8 mouse cellular contexts compared by ENCODE assay signal in the genomic region with DNA sequence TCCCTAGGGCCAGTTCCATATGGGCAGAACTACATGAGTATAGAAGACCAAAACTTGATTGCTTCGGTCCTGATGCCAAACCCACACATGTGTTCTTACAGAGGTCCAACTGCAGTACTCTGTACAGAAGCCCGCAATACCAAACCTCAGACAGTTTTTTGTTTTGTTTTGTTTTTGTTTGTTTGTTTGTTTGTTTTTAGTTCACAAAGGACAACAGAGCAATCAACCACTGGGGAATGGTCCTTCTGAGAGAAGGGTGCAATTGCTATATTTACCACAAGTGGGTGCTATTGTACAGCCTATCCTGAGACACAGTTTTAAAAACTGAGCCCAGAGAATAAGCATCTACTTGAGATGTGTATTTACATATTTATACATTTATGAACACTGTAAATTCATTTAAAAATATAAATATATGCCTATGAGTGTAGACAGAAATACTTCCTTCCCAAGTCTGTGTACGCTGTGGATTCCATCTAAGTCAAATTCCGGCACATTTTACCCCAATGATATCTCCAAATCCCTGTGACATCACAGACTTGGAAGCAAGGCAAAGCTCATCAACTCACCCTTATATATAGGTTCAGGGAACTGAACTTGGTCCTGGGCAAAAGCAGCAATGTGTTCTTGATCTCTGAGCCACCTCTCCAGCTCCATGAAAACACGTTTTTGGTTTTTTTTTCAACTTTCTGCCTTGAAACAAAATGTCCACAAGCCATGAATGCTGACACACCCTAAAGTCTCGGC.
DNase-seq lines count a peak whose midpoint lies in the region; ATAC-seq and TF ChIP-seq lines count a peak whose summit lies in the region.

No protein-coding gene starts in this region.

- H3K79me2 ChIP-seq in heart, adult 2 months (replicated peaks; ENCODE audit: control insufficient read depth, insufficient read depth, low read length) = no peaks in the 10 kb centered on the region

- TF ChIP-seq EP300 in heart, adult 2 months (IDR thresholded peaks at IDR 0.05; ENCODE audit: insufficient read depth, low read depth, low read length) = no peak

- H3K9me3 ChIP-seq in heart, embryonic 12.5 days (replicated peaks) = no peaks in the 10 kb centered on the region
- no peaks in the 10 kb centered on the region for H3K9me3 ChIP-seq in neural tube, embryonic 11.5 days (ENCODE audit: control insufficient read depth, low read length)
- no peaks in the 10 kb centered on the region for H3K9me3 ChIP-seq in neural tube, embryonic 15.5 days (replicated peaks)
- H3K9me3 ChIP-seq in forebrain, embryonic 14.5 days (replicated peaks; ENCODE audit: control insufficient read depth, low read length) = no peaks in the 10 kb centered on the region
- H3K9me3 ChIP-seq in neural tube, embryonic 14.5 days (ENCODE audit: control insufficient read depth, low read length) = no peaks in the 10 kb centered on the region
- no peaks in the 10 kb centered on the region for H3K9me3 ChIP-seq in kidney, embryonic 16.5 days (ENCODE audit: low read length)

- H3K4me3 ChIP-seq in heart, adult 2 months = no peak overlapping the region
- H3K4me3 ChIP-seq in heart, embryonic 12.5 days = no peak overlapping the region
- H3K4me3 ChIP-seq in neural tube, embryonic 11.5 days (ENCODE audit: low read depth, low read length) = no peak overlapping the region
- H3K4me3 ChIP-seq in neural tube, embryonic 15.5 days (replicated peaks) = no peak overlapping the region
- no peak overlapping the region for H3K4me3 ChIP-seq in forebrain, embryonic 14.5 days (ENCODE audit: low read depth, low read length)
- H3K4me3 ChIP-seq in neural tube, embryonic 14.5 days (ENCODE audit: low read depth, low read length) = no peak overlapping the region
- no peak overlapping the region for H3K4me3 ChIP-seq in kidney, embryonic 16.5 days (ENCODE audit: low read length)

- no peaks in the 10 kb centered on the region for H3K36me3 ChIP-seq in heart, adult 2 months (ENCODE audit: control insufficient read depth, insufficient read depth, low read length)
- H3K36me3 ChIP-seq in heart, embryonic 12.5 days = no peaks in the 10 kb centered on the region
- no peaks in the 10 kb centered on the region for H3K36me3 ChIP-seq in neural tube, embryonic 11.5 days (ENCODE audit: control insufficient read depth, insufficient read depth, low read length)
- H3K36me3 ChIP-seq in neural tube, embryonic 15.5 days = no peaks in the 10 kb centered on the region
- H3K36me3 ChIP-seq in forebrain, embryonic 14.5 days (ENCODE audit: control insufficient read depth, insufficient read depth, low read length) = no peaks in the 10 kb centered on the region
- no peaks in the 10 kb centered on the region for H3K36me3 ChIP-seq in neural tube, embryonic 14.5 days (ENCODE audit: control insufficient read depth, insufficient read depth, low read length)
- no peaks in the 10 kb centered on the region for H3K36me3 ChIP-seq in kidney, embryonic 16.5 days (ENCODE audit: insufficient read depth, low read length)

- no peak for ATAC-seq in heart, embryonic 12.5 days (ENCODE audit: insufficient number of reproducible peaks, low FRiP score)
- no peak for ATAC-seq in neural tube, embryonic 11.5 days (ENCODE audit: insufficient read depth, low FRiP score, low TSS enrichment)
- ATAC-seq in neural tube, embryonic 15.5 days (ENCODE audit: low FRiP score) = no peak
- peak; percentile 68 for ATAC-seq in forebrain, embryonic 14.5 days
- peak; percentile 68 for ATAC-seq in neural tube, embryonic 14.5 days (ENCODE audit: low read depth)
- no peak for ATAC-seq in kidney, embryonic 16.5 days (ENCODE audit: low FRiP score, low TSS enrichment)

- intact Hi-C loops in heart, adult 2 months (cut with DNase I) = loop anchor here (2.0 to 5.0 kb wide), 2 partner anchors 394 to 748 kb away; no protein-coding TSS in a partner anchor

- no peak for TF ChIP-seq POLR2A in heart, adult 2 months (IDR thresholded peaks at IDR 0.05; ENCODE audit: insufficient read depth, low read depth, low read length)

- H3K4me1 ChIP-seq in heart, adult 2 months (ENCODE audit: control insufficient read depth, insufficient read depth, low read length) = no peaks in the 10 kb centered on the region
- H3K4me1 ChIP-seq in heart, embryonic 12.5 days (replicated peaks) = no peaks in the 10 kb centered on the region
- no peaks in the 10 kb centered on the region for H3K4me1 ChIP-seq in neural tube, embryonic 11.5 days (ENCODE audit: control insufficient read depth, insufficient read depth, low read length)
- H3K4me1 ChIP-seq in neural tube, embryonic 15.5 days = no peaks in the 10 kb centered on the region
- H3K4me1 ChIP-seq in forebrain, embryonic 14.5 days (ENCODE audit: control insufficient read depth, insufficient read depth, low read length) = no peaks in the 10 kb centered on the region
- H3K4me1 ChIP-seq in neural tube, embryonic 14.5 days (ENCODE audit: control insufficient read depth, insufficient read depth, low read length) = no peaks in the 10 kb centered on the region
- H3K4me1 ChIP-seq in kidney, embryonic 16.5 days (ENCODE audit: insufficient read depth, low read length) = no peaks in the 10 kb centered on the region

- H3K4me2 ChIP-seq in heart, embryonic 12.5 days = no peak overlapping the region
- no peak overlapping the region for H3K4me2 ChIP-seq in neural tube, embryonic 11.5 days (ENCODE audit: low read depth)
- H3K4me2 ChIP-seq in neural tube, embryonic 15.5 days = no peak overlapping the region
- H3K4me2 ChIP-seq in forebrain, embryonic 14.5 days (ENCODE audit: low read length) = no peak overlapping the region
- no peak overlapping the region for H3K4me2 ChIP-seq in neural tube, embryonic 14.5 days (ENCODE audit: low read depth, low read length)
- no peak overlapping the region for H3K4me2 ChIP-seq in kidney, embryonic 16.5 days (replicated peaks; ENCODE audit: low read depth, low read length)

- TF ChIP-seq CTCF in heart, adult 2 months (IDR thresholded peaks at IDR 0.05) = peak; percentile 73

- no peaks in the 10 kb centered on the region for H3K27me3 ChIP-seq in heart, adult 2 months (ENCODE audit: control insufficient read depth, insufficient read depth, low read length)
- no peaks in the 10 kb centered on the region for H3K27me3 ChIP-seq in heart, embryonic 12.5 days (replicated peaks)
- no peaks in the 10 kb centered on the region for H3K27me3 ChIP-seq in neural tube, embryonic 11.5 days (ENCODE audit: control insufficient read depth, insufficient read depth, low read length)
- H3K27me3 ChIP-seq in neural tube, embryonic 15.5 days (replicated peaks) = no peaks in the 10 kb centered on the region
- no peaks in the 10 kb centered on the region for H3K27me3 ChIP-seq in forebrain, embryonic 14.5 days (replicated peaks; ENCODE audit: control insufficient read depth, insufficient read depth, low read length)
- H3K27me3 ChIP-seq in neural tube, embryonic 14.5 days (ENCODE audit: control insufficient read depth, insufficient read depth, low read length) = no peaks in the 10 kb centered on the region
- H3K27me3 ChIP-seq in kidney, embryonic 16.5 days (ENCODE audit: insufficient read depth, low read length) = no peaks in the 10 kb centered on the region

- WGBS in heart, adult 2 months = 50% methylated on average over 6 of the region's 6 CpGs
- 60% methylated on average over 6 of the region's 6 CpGs for WGBS in heart, embryonic 12.5 days
- WGBS in neural tube, embryonic 11.5 days = 69% methylated on average over 6 of the region's 6 CpGs
- 72% methylated on average over 6 of the region's 6 CpGs for WGBS in neural tube, embryonic 15.5 days
- WGBS in forebrain, embryonic 14.5 days = 68% methylated on average over 6 of the region's 6 CpGs
- WGBS in neural tube, embryonic 14.5 days = 66% methylated on average over 6 of the region's 6 CpGs
- 63% methylated on average over 6 of the region's 6 CpGs for WGBS in kidney, embryonic 16.5 days

- H3K9ac ChIP-seq in heart, adult 2 months (ENCODE audit: low read depth, low read length) = no peak overlapping the region
- H3K9ac ChIP-seq in heart, embryonic 12.5 days = no peak overlapping the region
- H3K9ac ChIP-seq in neural tube, embryonic 11.5 days (ENCODE audit: low read length) = no peak overlapping the region
- no peak overlapping the region for H3K9ac ChIP-seq in neural tube, embryonic 15.5 days (replicated peaks)
- H3K9ac ChIP-seq in forebrain, embryonic 14.5 days (ENCODE audit: low read length) = no peak overlapping the region
- H3K9ac ChIP-seq in neural tube, embryonic 14.5 days (replicated peaks; ENCODE audit: low read depth, low read length) = no peak overlapping the region
- no peak overlapping the region for H3K9ac ChIP-seq in kidney, embryonic 16.5 days (replicated peaks; ENCODE audit: low read length)

- no peak for DNase-seq in heart, adult 2 months
- DNase-seq in neural tube, embryonic 11.5 days (ENCODE audit: low spot score) = peak; percentile 12
- DNase-seq in forebrain, embryonic 14.5 days (ENCODE audit: low spot score) = peak; percentile 72
- no peak for DNase-seq in adrenal gland, postnatal 14 days

- no peak overlapping the region for H3K27ac ChIP-seq in heart, adult 2 months
- H3K27ac ChIP-seq in heart, embryonic 12.5 days (ENCODE audit: poor library complexity, severe bottlenecking) = no peak overlapping the region
- no peak overlapping the region for H3K27ac ChIP-seq in neural tube, embryonic 11.5 days (ENCODE audit: low read depth, low read length)
- no peak overlapping the region for H3K27ac ChIP-seq in neural tube, embryonic 15.5 days (replicated peaks)
- H3K27ac ChIP-seq in forebrain, embryonic 14.5 days (ENCODE audit: low read depth, low read length) = no peak overlapping the region
- H3K27ac ChIP-seq in neural tube, embryonic 14.5 days (ENCODE audit: low read depth, low read length) = no peak overlapping the region
- no peak overlapping the region for H3K27ac ChIP-seq in kidney, embryonic 16.5 days (ENCODE audit: low read length)

Comparison
In these comparisons a context has a peak if more than half of its experiments do, and no peak if none do; other contexts are left out.
1. ATAC-seq: peak in forebrain, embryonic 14.5 days (single experiment) and neural tube, embryonic 14.5 days (single experiment); none in heart, embryonic 12.5 days (single experiment), neural tube, embryonic 11.5 days (single experiment), neural tube, embryonic 15.5 days (single experiment) and kidney, embryonic 16.5 days (single experiment).
2. DNase-seq: peak in neural tube, embryonic 11.5 days (single experiment) and forebrain, embryonic 14.5 days (single experiment); none in heart, adult 2 months (0 of 2) and adrenal gland, postnatal 14 days (single experiment).